Mouse (Mus musculus): ENCODE results near the gene Fhl4. TPM values are rescaled to one million over a fixed set of nuclear protein-coding genes. Genes with fewer than 3 reads are reported as not detected.

The Fhl4 gene
- under 1 TPM; 0.47 to 0.86 TPM for total RNA-seq (2023)

GRCm38 (mm10) chr10:85102247-85103084, at the start of gene Fhl4, which contains the start of gene Tmem263:
Fhl4 (minus strand) TSS chr10:85102495.
Tmem263 (plus strand) TSS chr10:85102627.

GRCm38 (mm10) chr10:85127395-85128287, 25.3 kb upstream of the Fhl4 start, which contains the start of gene Mterf2:
Mterf2 (minus strand) TSS chr10:85128027.

Other genes starting within 250 kb of the Fhl4 start
- 10 to 100 TPM; 38.9 TPM for gene Ric8b, start 184.9 kb downstream of the Fhl4 start, total RNA-seq (2023)
- 10 to 100 TPM; 10.2 to 12.1 TPM for gene Tmem263, start 132 bp upstream of the Fhl4 start, total RNA-seq (2023)
- gene Mterf2, start 25.5 kb upstream of the Fhl4 start, total RNA-seq (2023), result 10 to 100 TPM; 10.0 to 12.1 TPM
- gene Cry1, start 82.6 kb upstream of the Fhl4 start, total RNA-seq (2023), result 10 to 100 TPM; 27.6 to 34.3 TPM

All from T-cell, adult 66 days (primary cell).